Mouse (Mus musculus): ENCODE data around the gene Sun3. TPM values are rescaled to one million over a fixed set of nuclear protein-coding genes. Genes with fewer than 3 reads are reported as not detected.

Sun3 gene
- total RNA-seq, 2 experiments from 2014 or later = 2.7 to 2.8 TPM

DNA sequence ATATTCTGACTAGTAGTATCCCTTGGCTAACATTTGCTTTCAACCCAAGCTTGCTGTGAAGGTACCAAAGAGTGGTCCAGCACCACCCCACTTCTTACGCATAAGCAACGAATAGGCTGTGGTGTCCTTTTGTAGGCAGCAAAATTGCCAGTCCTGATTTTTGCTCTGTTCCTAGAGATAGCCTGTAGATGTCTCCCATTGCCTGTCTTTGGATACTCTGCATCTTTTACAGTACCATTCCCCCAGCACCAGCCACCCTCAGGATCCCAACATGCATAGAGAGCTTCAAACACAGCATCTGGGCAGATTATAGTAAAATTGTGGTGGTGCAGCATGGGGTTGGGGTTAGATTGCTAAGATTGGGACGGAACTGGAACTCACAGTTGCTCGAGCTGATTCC is 60.7 kb downstream of the Sun3 start:
- DNase-seq = no peak
- intact Hi-C loops (cut with DNase I) = no loop called here

- intact Hi-C loops (cut with DNase I) = no loop called here
- no peak for DNase-seq
Measured at GRCm38 (mm10) chr11:8986058-8986457, 62.7 kb downstream of the Sun3 start.

GRCm38 (mm10) chr11:8983237-8983861 is 65.4 kb downstream of the Sun3 start:
- DNase-seq = peak; percentile 75 to 82
- intact Hi-C loops (cut with DNase I) = loop anchor here (1.0 to 2.0 kb wide), 2 partner anchors 143 to 153 kb away; no protein-coding TSS in a partner anchor

DNA sequence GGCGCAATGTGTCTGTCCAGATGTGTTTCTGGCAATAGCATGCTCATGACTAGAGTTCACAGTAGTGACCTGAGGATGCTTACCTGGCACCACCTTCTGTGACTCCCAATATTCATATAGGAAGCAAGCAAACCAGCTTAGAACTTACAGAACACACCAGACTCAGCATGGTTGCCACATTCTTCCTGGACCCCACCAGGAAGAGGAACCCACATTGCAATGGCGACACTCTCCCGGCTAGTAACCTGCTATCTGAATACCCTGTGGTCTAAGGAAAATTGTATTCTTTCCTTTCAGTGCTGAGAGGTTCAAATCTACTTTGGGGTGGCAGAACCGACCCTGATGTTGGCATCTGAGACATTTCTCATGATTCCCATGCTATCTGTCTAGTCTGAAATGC is 70.6 kb downstream of the Sun3 start:
- no peak for DNase-seq
- intact Hi-C loops (cut with DNase I) = no loop called here

GRCm38 (mm10) chr11:8973166-8973565 is 75.6 kb downstream of the Sun3 start, which contains the start of gene Pkd1l1:
Pkd1l1 (minus strand) TSS chr11:8973266.
- DNase-seq = no peak
- intact Hi-C loops (cut with DNase I) = no loop called here

DNA sequence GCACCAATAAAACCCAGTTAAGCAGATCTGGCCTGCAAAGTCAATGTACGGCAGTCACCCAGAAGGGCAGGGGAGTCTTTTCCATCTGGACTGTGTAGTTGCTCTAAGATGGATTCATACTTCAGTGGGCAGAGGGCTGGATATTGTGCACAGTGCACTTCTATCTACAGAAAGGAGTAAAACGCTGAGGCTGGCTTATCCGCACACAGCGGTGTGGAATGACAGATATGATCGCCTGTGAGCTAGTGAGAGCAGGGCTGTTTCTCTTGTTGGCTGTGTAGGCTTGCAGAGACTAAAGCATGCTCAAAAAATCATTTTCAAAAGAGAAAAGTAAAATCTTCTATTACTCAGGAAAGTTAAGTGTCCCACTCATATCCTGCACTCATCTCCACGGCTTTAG is 76.7 kb downstream of the Sun3 start:
- intact Hi-C loops (cut with DNase I) = no loop called here
- DNase-seq = no peak

DNA sequence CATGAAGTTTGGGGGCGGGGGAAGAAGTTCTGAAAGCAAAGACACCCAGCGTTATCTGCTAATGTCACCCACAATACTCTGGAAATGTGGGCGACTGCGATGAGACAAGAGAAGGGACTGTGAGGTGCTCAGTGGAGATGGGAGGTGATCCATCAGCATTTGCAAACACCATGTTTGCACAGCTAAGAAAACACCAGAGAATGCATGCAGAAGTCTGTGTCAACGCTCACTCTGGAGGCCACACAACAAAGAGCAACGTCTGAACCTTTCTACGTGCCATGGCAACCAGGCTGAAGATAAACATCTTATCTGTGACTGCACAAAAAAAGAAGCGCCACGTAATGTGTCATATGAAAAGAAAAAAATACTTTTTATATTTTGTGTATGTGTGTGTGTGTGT is 78.3 kb downstream of the Sun3 start:
- intact Hi-C loops (cut with DNase I) = no loop called here

GRCm38 (mm10) chr11:8968094-8968493 is 80.7 kb downstream of the Sun3 start:
- intact Hi-C loops (cut with DNase I) = no loop called here
- DNase-seq = no peak

More for the DNA sequence above, 78.3 kb downstream of the Sun3 start:
- DNase-seq = no peak

Other genes starting within 250 kb of the Sun3 start
- gene Pkd1l1, start 75.7 kb downstream of the Sun3 start, total RNA-seq (2021) = under 1 TPM; 0.05 TPM
- gene Hus1, start 37.8 kb downstream of the Sun3 start, total RNA-seq (2021) = 10 to 100 TPM; 10.8 to 12.1 TPM
- gene Gm11992, start 397 bp downstream of the Sun3 start, total RNA-seq (2021) = 1 to 10 TPM; 1.1 TPM
- gene Upp1, start 69.1 kb upstream of the Sun3 start, total RNA-seq (2021) = 10 to 100 TPM in 1 of 2 experiments, 1 to 10 TPM in 1; 8.3 to 11.2 TPM
- under 1 TPM in 1 of 2 experiments, not detected in 1; 0.02 TPM for gene Abca13, start 143.0 kb upstream of the Sun3 start, total RNA-seq (2021)

All from heart, postnatal 14 days (tissue).